Mouse (Mus musculus) hindlimb bud, embryonic 11.5 days (tissue): ENCODE results near the gene Hnrnpc.

ENCODE experiments used
- DNase-seq: peaks from one replicate; pipeline ENCODE4 v3.0.0-alpha.2; 2012; ENCODE audit warnings: low read depth, low spot score; ENCODE audit errors: extremely low spot score

The Hnrnpc gene

DNA sequence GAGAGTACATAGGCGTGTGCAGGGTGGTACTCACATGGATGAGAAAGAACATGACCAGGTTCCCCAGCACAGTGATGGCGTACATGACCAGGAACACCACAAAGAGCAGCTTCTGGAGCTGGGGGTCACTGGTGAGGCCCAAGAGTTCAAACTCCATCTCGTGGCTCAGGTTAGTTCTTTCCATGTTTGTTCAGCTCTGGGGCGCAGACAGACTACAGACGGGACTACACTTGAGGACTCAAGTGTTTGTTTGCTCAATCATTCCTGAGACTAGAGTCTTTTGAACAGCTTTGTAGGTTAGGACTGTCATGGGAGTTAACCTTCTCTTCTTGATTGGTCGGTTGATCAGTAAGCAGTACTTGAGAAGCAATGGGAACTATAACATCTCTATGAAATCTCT, 67.9 kb downstream of the Hnrnpc start:
- no peak for DNase-seq

DNA sequence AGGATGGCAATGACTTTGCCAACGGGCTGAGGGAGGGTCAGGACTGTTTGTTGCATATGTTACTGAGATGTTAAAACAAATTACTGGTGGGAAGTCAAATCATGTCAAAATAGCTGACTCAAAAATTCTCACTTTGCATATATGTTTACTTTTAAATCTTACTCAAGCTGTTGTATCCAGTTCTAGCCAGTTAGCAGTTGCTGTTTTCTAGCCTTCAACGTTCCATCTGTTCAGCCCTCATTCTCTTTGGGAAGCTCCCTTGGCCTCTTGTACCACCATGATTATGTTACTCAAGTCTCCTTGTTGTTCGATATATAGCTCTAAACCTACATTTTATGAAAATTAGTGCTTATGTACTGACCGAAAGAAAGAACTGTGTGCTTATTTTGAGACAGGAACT, 77.5 kb downstream of the Hnrnpc start:
- DNase-seq = no peak

DNA sequence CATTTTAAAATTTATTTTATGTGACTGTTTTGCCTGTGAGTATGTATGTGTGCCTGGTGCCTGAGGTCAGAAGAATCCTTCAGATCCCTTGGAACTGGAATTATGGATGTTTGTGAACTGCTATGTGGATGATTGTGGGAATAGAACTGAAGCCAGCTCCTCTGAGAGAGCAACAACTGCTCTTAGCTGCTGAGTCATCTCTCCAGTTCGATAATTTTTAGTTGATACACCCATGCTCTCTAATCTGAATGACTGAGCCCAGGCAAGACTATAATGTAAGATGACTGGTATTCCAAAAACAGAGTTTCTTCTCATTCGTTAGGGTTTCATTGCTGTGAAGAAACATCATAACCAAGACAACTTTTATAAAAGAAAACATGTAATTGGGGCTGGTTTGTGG, 79.7 kb downstream of the Hnrnpc start:
- DNase-seq = no peak
